Mouse (Mus musculus) layer of hippocampus, adult 9-10 months (tissue): Measurements from ENCODE around the gene Als2.

Experiments
- DNase-seq: peaks from one replicate; pipeline ENCODE4 v3.0.0; 2022; ENCODE audit warnings: low spot score

Gene Als2

GRCm38 (mm10) chr1:59212076-59212779 is 24.8 kb downstream of the Als2 start:
- no peak for DNase-seq

GRCm38 (mm10) chr1:59211651-59212050 is 25.4 kb downstream of the Als2 start:
- no peak for DNase-seq

- no peak for DNase-seq
Measured at GRCm38 (mm10) chr1:59208331-59208730, 28.7 kb downstream of the Als2 start.

- DNase-seq, result no peak
Measured at GRCm38 (mm10) chr1:59204489-59204888, 32.5 kb downstream of the Als2 start.

GRCm38 (mm10) chr1:59202367-59202766 is 34.7 kb downstream of the Als2 start:
- DNase-seq, result no peak

GRCm38 (mm10) chr1:59201561-59201960 is 35.5 kb downstream of the Als2 start:
- DNase-seq, result no peak

- no peak for DNase-seq
Measured at GRCm38 (mm10) chr1:59200960-59201359, 36.1 kb downstream of the Als2 start.

GRCm38 (mm10) chr1:59194979-59195378 is 42.1 kb downstream of the Als2 start:
- no peak for DNase-seq

GRCm38 (mm10) chr1:59187786-59188185 is 49.2 kb downstream of the Als2 start:
- DNase-seq, result no peak

- DNase-seq, result no peak
Measured at GRCm38 (mm10) chr1:59186317-59186716, 50.7 kb downstream of the Als2 start.

GRCm38 (mm10) chr1:59185410-59185809 is 51.6 kb downstream of the Als2 start:
- DNase-seq, result no peak

- DNase-seq, result no peak
Measured at GRCm38 (mm10) chr1:59183045-59183444, 54.0 kb downstream of the Als2 start.

- no peak for DNase-seq
Measured at GRCm38 (mm10) chr1:59182373-59182772, 54.7 kb downstream of the Als2 start.

- no peak for DNase-seq
Measured at GRCm38 (mm10) chr1:59180003-59180402, 57.0 kb downstream of the Als2 start.

GRCm38 (mm10) chr1:59178401-59178800 is 58.6 kb downstream of the Als2 start:
- no peak for DNase-seq

- DNase-seq, result no peak
Measured at GRCm38 (mm10) chr1:59174514-59175373, 62.3 kb downstream of the Als2 start.

- DNase-seq, result no peak
Measured at GRCm38 (mm10) chr1:59173023-59173422, 64.0 kb downstream of the Als2 start.

GRCm38 (mm10) chr1:59171875-59172274 is 65.2 kb downstream of the Als2 start:
- no peak for DNase-seq

- DNase-seq, result no peak
Measured at GRCm38 (mm10) chr1:59170290-59170689, 66.7 kb downstream of the Als2 start.

- DNase-seq, result no peak
Measured at GRCm38 (mm10) chr1:59169586-59169985, 67.4 kb downstream of the Als2 start.

- DNase-seq, result no peak
Measured at GRCm38 (mm10) chr1:59168556-59168955, 68.5 kb downstream of the Als2 start.

GRCm38 (mm10) chr1:59167654-59168425 is 69.2 kb downstream of the Als2 start:
- DNase-seq, result no peak
